Comparison of ENCODE assay signal across 9 mouse cellular contexts in genomic region chr7:145206801-145207200, GRCm38 (mm10). TPM values are rescaled to one million over a fixed set of nuclear protein-coding genes. Genes with fewer than 3 reads are reported as not detected.
DNase-seq lines count a peak whose midpoint lies in the region; ATAC-seq lines count a peak whose summit lies in the region.
"Had no signal": no experiment of that assay in that cellular context is flagged by ENCODE, and none has a peak within 500 bp of the region (broad histone marks: within the 10 kb centered on the region; RNA-seq: fewer than 3 reads in every experiment).

No protein-coding gene starts in this region.

- H3K9ac ChIP-seq in neural tube, embryonic 11.5 days (ENCODE audit: low read length): peak overlapping the region; percentile 69

- no peaks in the 10 kb centered on the region for H3K9me3 ChIP-seq in neural tube, embryonic 11.5 days (ENCODE audit: control insufficient read depth, low read length)

- peak; percentile 22; the same call in 1 of the 2 replicates for ATAC-seq in frontal cortex, adult (ENCODE audit: low TSS enrichment)
- no peak for ATAC-seq in neural tube, embryonic 11.5 days (ENCODE audit: insufficient read depth, low FRiP score, low TSS enrichment)
- ATAC-seq in megakaryocyte progenitor cell, adult 5-6 weeks (replicated peaks; ENCODE audit: poor library complexity): peak; percentile 27; the same call in 1 of the 2 replicates

- no peak for DNase-seq in frontal cortex, adult 2 months (ENCODE audit: extremely low spot score in 1 of 2, low spot score in 1 of 2)
- no peak for DNase-seq in neural tube, embryonic 11.5 days (ENCODE audit: low spot score)
- DNase-seq in neural tube, embryonic 10.5 days (ENCODE audit: extremely low spot score, low spot score): no peak
- no peak for DNase-seq in gastrocnemius, adult 8-10 months (ENCODE audit: low spot score in 2 of 2)
- no peak for DNase-seq in spleen, postnatal 4 days (ENCODE audit: low spot score in 2 of 2)
- no peak for DNase-seq in cerebellum, postnatal 10 days

- no peaks in the 10 kb centered on the region for H3K27me3 ChIP-seq in neural tube, embryonic 11.5 days (ENCODE audit: control insufficient read depth, insufficient read depth, low read length)

- H3K4me3 ChIP-seq in neural tube, embryonic 11.5 days (ENCODE audit: low read depth, low read length): no peak overlapping the region

- peak overlapping the region; percentile 98 for H3K27ac ChIP-seq in neural tube, embryonic 11.5 days (ENCODE audit: low read depth, low read length)

- H3K4me2 ChIP-seq in neural tube, embryonic 11.5 days (ENCODE audit: low read depth): peak overlapping the region; percentile 29; the same call in 1 of the 2 replicates

- peaks cover 29% of the 10 kb centered on the region for H3K4me1 ChIP-seq in neural tube, embryonic 11.5 days (ENCODE audit: control insufficient read depth, insufficient read depth, low read length)

- no peaks in the 10 kb centered on the region for H3K36me3 ChIP-seq in neural tube, embryonic 11.5 days (ENCODE audit: control insufficient read depth, insufficient read depth, low read length)

- 61% methylated on average over 6 of the region's 6 CpGs for WGBS in neural tube, embryonic 11.5 days

RNA-seq across cellular contexts. Expression of gene 1810010D01Rik, which starts 1.1 kb away (rescaled TPM):
- polyA plus RNA-seq in frontal cortex, adult 2 months (2012; rRNA removed): 2.1 and 2.7 TPM in 2 replicates
- not detected in 2 replicates for polyA plus RNA-seq in neural tube, embryonic 11.5 days (2014; fragmentation: Nextera tagmentation; extraction: Ambion mirVana)
- not detected in 2 replicates for total RNA-seq in megakaryocyte progenitor cell, adult 5-6 weeks (2015)
- total RNA-seq in megakaryocyte progenitor cell, adult 5-6 weeks (2017): not detected in 2 replicates
- not detected for total RNA-seq in gastrocnemius, adult 8-10 months (2022)
- total RNA-seq: left cerebral cortex, postnatal 25 days had no signal
